Comparison of ENCODE assay signal across 9 mouse cellular contexts in the genomic region with DNA sequence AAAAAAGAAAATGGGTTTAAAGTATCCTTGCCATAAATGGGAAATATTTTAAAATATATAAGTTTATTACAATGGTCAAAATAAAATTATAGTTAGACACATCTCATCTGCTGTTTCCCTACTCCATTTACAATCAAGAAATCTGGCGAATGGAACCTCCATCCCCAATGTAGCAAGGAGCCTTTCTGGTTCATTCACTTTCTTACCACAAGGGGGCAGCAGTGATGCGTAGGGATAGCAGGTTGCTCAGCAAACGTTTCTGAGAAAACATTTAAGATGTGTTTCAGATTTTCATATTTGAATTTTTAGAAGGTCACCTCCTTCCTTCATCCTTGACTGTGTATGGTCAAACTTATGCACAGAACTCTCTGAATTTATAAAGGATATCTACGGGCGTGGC. TPM values are rescaled to one million over a fixed set of nuclear protein-coding genes. Genes with fewer than 3 reads are reported as not detected.
DNase-seq lines count a peak whose midpoint lies in the region; ATAC-seq lines count a peak whose summit lies in the region.
"Had no signal": no experiment of that assay in that cellular context is flagged by ENCODE, and none has a peak within 500 bp of the region (broad histone marks: within the 10 kb centered on the region; RNA-seq: fewer than 3 reads in every experiment).

No protein-coding gene starts in this region.

- no peak overlapping the region for H3K4me3 ChIP-seq in midbrain, embryonic 11.5 days (ENCODE audit: low read depth, low read length)
- H3K4me3 ChIP-seq in midbrain, embryonic 15.5 days, result no peak overlapping the region
- H3K4me3 ChIP-seq in intestine, embryonic 14.5 days (ENCODE audit: low read depth, low read length), result no peak overlapping the region
- H3K4me3 ChIP-seq in liver, embryonic 11.5 days (ENCODE audit: low read depth, low read length), result no peak overlapping the region
- H3K4me3 ChIP-seq: myocyte had no signal

- no peaks in the 10 kb centered on the region for H3K9me3 ChIP-seq in midbrain, embryonic 11.5 days (ENCODE audit: control insufficient read depth, low read length)
- H3K9me3 ChIP-seq in midbrain, embryonic 15.5 days, result no peaks in the 10 kb centered on the region
- 0 out of 2 replicates have a peak, but pooled peaks cover 3% of the 10 kb centered on the region for H3K9me3 ChIP-seq in intestine, embryonic 14.5 days (ENCODE audit: control insufficient read depth, low read length)
- no peaks in the 10 kb centered on the region for H3K9me3 ChIP-seq in liver, embryonic 11.5 days (ENCODE audit: control insufficient read depth, low read length)

- H3K4me2 ChIP-seq in midbrain, embryonic 11.5 days, result no peak overlapping the region
- no peak overlapping the region for H3K4me2 ChIP-seq in midbrain, embryonic 15.5 days
- H3K4me2 ChIP-seq in intestine, embryonic 14.5 days (ENCODE audit: low read length), result no peak overlapping the region
- H3K4me2 ChIP-seq in liver, embryonic 11.5 days, result no peak overlapping the region

- no peaks in the 10 kb centered on the region for H3K36me3 ChIP-seq in midbrain, embryonic 11.5 days (ENCODE audit: control insufficient read depth, insufficient read depth, low read length)
- no peaks in the 10 kb centered on the region for H3K36me3 ChIP-seq in midbrain, embryonic 15.5 days (replicated peaks)
- H3K36me3 ChIP-seq in intestine, embryonic 14.5 days (ENCODE audit: control insufficient read depth, insufficient read depth, low read length), result 0 out of 2 replicates have a peak, but pooled peaks cover 2% of the 10 kb centered on the region
- H3K36me3 ChIP-seq in liver, embryonic 11.5 days (ENCODE audit: control insufficient read depth, insufficient read depth, low read length), result no peaks in the 10 kb centered on the region

- no peak overlapping the region for H3K27ac ChIP-seq in midbrain, embryonic 11.5 days (ENCODE audit: low read depth, low read length)
- H3K27ac ChIP-seq in midbrain, embryonic 15.5 days, result no peak overlapping the region
- H3K27ac ChIP-seq in intestine, embryonic 14.5 days (ENCODE audit: low read depth), result no peak overlapping the region
- H3K27ac ChIP-seq in liver, embryonic 11.5 days (ENCODE audit: low read depth, low read length), result no peak overlapping the region

- no peak overlapping the region for H3K9ac ChIP-seq in midbrain, embryonic 11.5 days (ENCODE audit: low read length)
- no peak overlapping the region for H3K9ac ChIP-seq in midbrain, embryonic 15.5 days
- no peak overlapping the region for H3K9ac ChIP-seq in intestine, embryonic 14.5 days (ENCODE audit: low read length)
- no peak overlapping the region for H3K9ac ChIP-seq in liver, embryonic 11.5 days (ENCODE audit: low read depth, low read length)

- 42% methylated on average over 5 of the region's 5 CpGs for WGBS in midbrain, embryonic 11.5 days
- 41% methylated on average over 5 of the region's 5 CpGs for WGBS in midbrain, embryonic 15.5 days
- 43% methylated on average over 5 of the region's 5 CpGs for WGBS in intestine, embryonic 14.5 days
- 40% methylated on average over 5 of the region's 5 CpGs for WGBS in liver, embryonic 11.5 days

- no peaks in the 10 kb centered on the region for H3K4me1 ChIP-seq in midbrain, embryonic 11.5 days (ENCODE audit: control insufficient read depth, insufficient read depth, low read length)
- H3K4me1 ChIP-seq in midbrain, embryonic 15.5 days, result no peaks in the 10 kb centered on the region
- H3K4me1 ChIP-seq in intestine, embryonic 14.5 days (replicated peaks; ENCODE audit: control insufficient read depth, insufficient read depth, low read length), result no peaks in the 10 kb centered on the region
- peaks cover 6% of the 10 kb centered on the region; the same call in 1 of the 2 replicates for H3K4me1 ChIP-seq in liver, embryonic 11.5 days (replicated peaks; ENCODE audit: control insufficient read depth, insufficient read depth, low read length)

- DNase-seq in midbrain, embryonic 11.5 days (ENCODE audit: low spot score, missing footprints), result peak; percentile 96
- DNase-seq in T-cell, adult 2 months (ENCODE audit: low spot score), result peak; percentile 64
- DNase-seq in cerebellum, postnatal 36 days, result peak; percentile 37 to 59
- peak; percentile 85 for DNase-seq in intestine, embryonic 14.5 days (ENCODE audit: low spot score)
- no peak for DNase-seq in liver, embryonic 11.5 days (ENCODE audit: low spot score)
- DNase-seq in right cerebral cortex, postnatal 25 days, result peak; percentile 27

- H3K27me3 ChIP-seq in midbrain, embryonic 11.5 days (ENCODE audit: control insufficient read depth, insufficient read depth, low read length), result no peaks in the 10 kb centered on the region
- no peaks in the 10 kb centered on the region for H3K27me3 ChIP-seq in midbrain, embryonic 15.5 days (replicated peaks)
- H3K27me3 ChIP-seq in intestine, embryonic 14.5 days (replicated peaks; ENCODE audit: control insufficient read depth, insufficient read depth, low read length), result no peaks in the 10 kb centered on the region
- H3K27me3 ChIP-seq in liver, embryonic 11.5 days (replicated peaks; ENCODE audit: control insufficient read depth, insufficient read depth, low read length), result no peaks in the 10 kb centered on the region

- ATAC-seq in midbrain, embryonic 11.5 days (ENCODE audit: low FRiP score), result no peak
- no peak for ATAC-seq in midbrain, embryonic 15.5 days (replicated peaks)
- no peak for ATAC-seq in intestine, embryonic 14.5 days (replicated peaks; ENCODE audit: low FRiP score, low TSS enrichment, low read depth)
- 0 out of 2 replicates have a peak, but pooled peaks have one; percentile 42 for ATAC-seq in liver, embryonic 11.5 days (replicated peaks; ENCODE audit: low FRiP score)

RNA-seq across cellular contexts. Expression of gene Cpb2, which starts 45.1 kb away (rescaled TPM):
- not detected in 2 replicates for polyA plus RNA-seq in midbrain, embryonic 11.5 days (2014; fragmentation: Nextera tagmentation; extraction: Ambion mirVana)
- 0.11 TPM in 1 of 2 replicates, not detected in the other for polyA plus RNA-seq in midbrain, embryonic 15.5 days (2015; fragmentation: Nextera tagmentation; extraction: Ambion mirVana)
- 1.1 and 1.4 TPM in 2 replicates for polyA plus RNA-seq in intestine, embryonic 14.5 days (2014; fragmentation: Nextera tagmentation; extraction: Ambion mirVana)
- 44.2 and 44.5 TPM in 2 replicates for polyA plus RNA-seq in liver, embryonic 11.5 days (2014; fragmentation: Nextera tagmentation; extraction: Ambion mirVana)
- polyA plus RNA-seq: gonadal fat pad, adult 2 months; myocyte had no signal

Comparison
In these comparisons a context has a peak if more than half of its experiments do, and no peak if none do; other contexts are left out.
1. RNA of gene Cpb2, which starts 45.1 kb away (polyA plus RNA-seq): 44.2 to 44.5 TPM in liver, embryonic 11.5 days; 1.1 to 1.4 TPM in intestine, embryonic 14.5 days, 0.11 TPM in midbrain, embryonic 15.5 days and not detected in midbrain, embryonic 11.5 days; every median in the first group is over 10 times any median in the second.